Mouse (Mus musculus) cerebellum, adult 8-10 months (tissue): Measurements from ENCODE around the gene Pgk1.
"Not testable (repeated sequence)": the region's sequence is repeated elsewhere in the genome, so short reads cannot be mapped to it uniquely, and the experiment has no call there.

Experiments used
- DNase-seq: peaks from one replicate; pipeline ENCODE4 v3.0.0; 2022

Gene Pgk1

DNA sequence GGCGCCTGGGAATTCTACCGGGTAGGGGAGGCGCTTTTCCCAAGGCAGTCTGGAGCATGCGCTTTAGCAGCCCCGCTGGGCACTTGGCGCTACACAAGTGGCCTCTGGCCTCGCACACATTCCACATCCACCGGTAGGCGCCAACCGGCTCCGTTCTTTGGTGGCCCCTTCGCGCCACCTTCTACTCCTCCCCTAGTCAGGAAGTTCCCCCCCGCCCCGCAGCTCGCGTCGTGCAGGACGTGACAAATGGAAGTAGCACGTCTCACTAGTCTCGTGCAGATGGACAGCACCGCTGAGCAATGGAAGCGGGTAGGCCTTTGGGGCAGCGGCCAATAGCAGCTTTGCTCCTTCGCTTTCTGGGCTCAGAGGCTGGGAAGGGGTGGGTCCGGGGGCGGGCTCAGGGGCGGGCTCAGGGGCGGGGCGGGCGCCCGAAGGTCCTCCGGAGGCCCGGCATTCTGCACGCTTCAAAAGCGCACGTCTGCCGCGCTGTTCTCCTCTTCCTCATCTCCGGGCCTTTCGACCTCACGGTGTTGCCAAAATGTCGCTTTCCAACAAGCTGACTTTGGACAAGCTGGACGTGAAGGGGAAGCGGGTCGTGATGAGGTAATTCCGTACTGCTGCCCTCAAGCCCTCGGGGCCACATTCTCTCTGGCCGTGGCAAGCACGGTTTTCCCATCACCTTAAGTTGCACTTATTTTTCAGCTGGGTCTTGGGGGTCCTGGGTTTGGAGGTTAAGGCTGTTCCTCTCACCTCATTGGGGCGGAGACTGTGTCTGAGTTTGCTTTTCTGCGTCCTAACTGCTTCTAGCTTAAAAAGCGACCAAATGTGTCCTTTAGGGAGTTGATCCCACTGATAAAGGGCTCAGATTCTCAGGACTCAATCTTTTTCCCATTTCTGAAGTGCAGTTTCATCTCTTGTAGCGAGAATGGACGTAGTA, at the start of gene Pgk1:
Gene Pgk1 (plus strand): TSS at position 388 of the 937 bp plus-strand sequence.
- DNase-seq: peak; percentile 78

DNA sequence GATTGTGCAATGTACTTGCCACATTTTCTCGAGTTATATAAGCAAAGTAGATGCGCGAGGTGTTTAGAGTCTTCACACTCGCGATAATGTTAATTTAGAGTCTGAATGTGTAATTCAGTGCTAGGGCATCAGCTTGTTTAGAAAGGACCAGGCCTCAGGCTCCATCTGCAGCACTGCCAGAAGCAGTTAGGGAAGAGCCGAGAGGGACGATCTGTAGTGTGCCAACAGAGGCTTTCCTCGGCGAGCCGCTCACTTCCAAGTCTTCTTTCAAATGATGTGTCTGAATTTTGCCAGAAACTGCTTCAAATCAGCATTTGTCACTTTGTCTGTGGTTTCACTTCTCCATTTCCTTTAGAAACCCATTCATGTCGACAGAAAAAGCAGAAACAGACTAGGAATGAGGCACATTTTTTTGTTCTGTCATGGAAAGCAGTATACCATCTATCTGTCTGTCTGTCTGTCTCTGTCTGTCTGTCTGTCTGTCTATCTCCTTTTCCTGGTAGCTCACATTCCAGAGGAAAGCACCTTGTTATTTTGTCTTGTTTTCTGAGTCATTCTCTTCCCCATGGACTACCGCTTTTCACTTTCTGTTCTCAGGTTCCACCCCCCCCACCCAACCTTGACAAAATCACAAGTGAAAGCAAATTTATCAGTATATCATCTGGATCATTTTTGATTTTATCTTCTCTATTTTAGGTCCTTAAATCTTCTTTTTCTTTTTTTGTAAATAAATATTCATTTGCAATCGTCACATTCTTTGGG, 47.4 kb upstream of the Pgk1 start:
- no peak for DNase-seq

DNA sequence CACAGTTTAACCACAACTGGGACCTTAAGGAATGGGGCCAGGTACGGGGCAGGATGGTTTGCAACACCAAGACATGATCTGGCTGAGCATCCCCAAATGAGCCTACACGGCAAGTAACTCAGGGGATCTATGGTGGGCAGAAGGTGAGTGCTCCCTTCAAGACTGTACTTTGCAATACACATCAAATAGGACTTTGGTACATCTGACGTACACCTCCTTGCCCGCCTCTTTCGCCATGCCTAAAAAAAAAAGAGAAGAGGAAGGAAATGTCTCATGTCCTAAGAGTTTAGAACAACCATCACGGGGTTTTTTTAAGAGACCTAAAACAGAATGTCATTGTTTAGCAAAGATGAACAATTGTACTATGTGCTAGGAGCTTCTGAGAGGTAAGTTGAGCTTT, 44.0 kb upstream of the Pgk1 start, which contains the start of gene Tlr13:
Gene Tlr13 (plus strand): TSS at position 269 of the 400 bp plus-strand sequence.
- DNase-seq: no peak

DNA sequence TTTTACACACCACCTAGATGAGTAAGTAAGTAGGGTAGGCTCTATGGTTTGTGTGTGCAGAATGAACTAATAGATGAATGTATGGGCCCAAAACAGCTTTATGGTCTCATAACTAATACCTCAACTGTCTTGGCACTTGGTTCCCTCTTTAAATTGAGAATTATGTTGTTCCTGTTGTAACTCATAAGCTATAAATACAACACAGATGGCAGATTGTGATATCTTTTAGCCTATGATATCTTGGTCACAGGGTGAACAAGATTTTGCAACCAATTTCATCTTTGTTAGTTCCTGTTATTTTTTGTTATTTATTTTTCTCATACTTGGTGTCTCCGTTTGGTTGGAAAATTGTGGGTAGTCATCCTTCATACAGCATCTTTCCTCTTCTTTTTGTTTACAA, 38.7 kb upstream of the Pgk1 start:
- DNase-seq: no peak

DNA sequence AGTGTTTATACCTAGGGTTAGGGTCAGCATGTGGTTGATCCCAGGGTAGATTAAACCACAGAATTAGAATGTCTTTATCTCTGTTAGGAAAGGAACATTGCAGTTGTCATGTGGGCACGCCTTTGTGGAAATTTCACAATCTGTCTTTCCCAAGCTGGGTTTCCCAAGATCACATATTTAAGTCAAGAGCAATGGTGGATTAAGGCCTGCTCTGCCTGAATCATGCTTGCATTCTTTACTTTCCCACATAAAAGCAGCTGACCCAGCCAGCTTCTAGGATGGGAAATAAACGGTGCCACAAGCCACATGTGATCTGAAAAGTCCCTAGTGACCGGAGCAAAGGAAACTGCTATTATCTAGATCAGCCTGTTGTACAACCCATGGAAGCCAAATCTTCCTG, 37.4 kb upstream of the Pgk1 start:
- no peak for DNase-seq

DNA sequence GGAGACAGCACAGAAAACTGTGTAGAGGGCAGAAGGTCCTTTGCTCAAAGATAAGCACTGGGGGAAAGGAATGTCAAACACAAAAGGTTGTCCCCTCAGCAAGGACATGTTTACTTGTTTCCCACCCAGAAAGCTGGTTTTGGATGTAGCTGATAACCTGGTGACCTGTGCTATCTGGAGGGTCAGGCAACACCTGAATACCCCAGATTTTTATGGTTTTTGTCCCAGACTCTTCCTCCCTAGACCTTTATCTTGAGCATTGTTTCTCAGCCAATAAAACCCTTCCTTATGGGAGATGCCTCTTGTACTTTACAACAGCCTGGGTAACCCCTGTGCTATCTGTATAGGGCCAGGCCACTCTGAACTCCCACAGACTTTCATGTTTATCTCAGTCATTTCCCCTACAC, 32.7 kb upstream of the Pgk1 start:
- no peak for DNase-seq

DNA sequence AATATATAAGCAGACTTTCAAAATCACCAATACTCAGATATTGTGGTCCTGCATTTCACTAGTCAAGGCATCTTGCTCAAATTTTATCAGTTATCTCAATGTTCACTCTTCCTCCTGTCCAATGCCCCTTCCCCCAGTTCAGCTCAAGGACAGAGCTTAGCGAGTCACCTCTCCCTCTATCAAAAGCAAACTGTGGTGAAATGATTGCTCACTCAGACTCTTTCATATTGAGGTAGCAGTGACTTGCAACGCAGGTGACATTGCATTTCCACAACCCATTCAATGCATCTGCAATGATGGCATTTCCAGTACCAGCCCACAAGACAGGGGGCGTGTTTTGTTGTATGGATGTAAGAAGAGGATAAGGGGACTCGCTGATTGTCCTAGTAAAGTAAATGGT, 31.0 kb upstream of the Pgk1 start:
- no peak for DNase-seq

DNA sequence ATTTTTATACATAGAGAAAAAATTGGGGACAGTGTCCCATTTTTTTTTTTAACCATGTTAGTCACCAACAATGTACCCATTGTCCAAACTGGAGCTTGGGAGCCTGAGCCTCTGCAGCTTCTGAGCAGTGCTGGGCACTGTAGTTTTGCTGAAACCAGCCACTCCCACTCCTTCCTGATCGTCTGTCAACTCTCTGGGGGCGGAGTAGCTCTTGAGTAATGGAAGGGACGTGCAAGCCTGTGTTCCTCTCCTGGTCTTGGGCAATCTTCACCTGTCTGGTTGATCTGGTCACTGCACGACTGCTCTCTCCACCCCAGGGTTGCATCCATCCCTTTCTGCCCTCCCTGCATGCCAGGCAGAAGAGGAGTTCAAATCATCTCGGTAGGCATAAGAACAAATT, 22.9 kb upstream of the Pgk1 start:
- no peak for DNase-seq

DNA sequence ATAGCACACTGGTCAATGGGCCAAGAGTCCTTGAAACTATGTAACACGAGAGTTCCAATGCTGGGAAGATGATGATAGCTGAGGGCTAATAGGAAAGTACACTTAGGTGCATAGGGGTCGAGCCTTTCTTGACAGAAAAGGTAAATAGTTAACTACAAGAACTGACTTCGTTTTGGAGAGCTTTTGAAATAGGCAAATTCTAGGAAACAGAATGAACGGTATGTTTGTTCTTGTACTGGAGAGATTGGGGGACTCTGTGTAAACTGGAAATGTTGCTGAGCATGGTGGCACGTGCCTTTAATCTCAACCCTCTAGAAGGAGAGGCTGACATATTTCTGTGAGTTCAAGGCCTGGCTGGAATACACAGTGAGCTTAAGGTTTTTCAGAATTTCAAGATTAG, 22.3 kb upstream of the Pgk1 start:
- no peak for DNase-seq

DNA sequence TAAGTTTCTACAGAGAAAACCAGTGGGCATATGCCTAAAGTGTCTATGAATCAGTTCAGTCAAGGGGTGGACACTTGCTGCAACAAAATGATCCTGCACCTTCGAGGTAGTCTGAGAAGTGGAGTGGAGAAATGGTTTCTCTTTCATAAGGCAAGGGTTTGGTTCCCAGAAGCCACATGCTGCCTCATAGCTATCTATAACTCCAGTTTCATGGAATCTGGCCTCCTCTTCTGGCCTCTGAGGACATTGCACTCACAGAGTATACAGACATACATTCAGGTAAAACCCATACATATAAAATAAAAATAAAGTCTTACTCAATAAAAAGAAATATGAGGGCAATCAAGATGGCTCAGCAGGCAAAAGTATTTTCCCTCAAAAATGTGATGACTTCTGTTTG, 21.8 kb upstream of the Pgk1 start:
- no peak for DNase-seq

DNA sequence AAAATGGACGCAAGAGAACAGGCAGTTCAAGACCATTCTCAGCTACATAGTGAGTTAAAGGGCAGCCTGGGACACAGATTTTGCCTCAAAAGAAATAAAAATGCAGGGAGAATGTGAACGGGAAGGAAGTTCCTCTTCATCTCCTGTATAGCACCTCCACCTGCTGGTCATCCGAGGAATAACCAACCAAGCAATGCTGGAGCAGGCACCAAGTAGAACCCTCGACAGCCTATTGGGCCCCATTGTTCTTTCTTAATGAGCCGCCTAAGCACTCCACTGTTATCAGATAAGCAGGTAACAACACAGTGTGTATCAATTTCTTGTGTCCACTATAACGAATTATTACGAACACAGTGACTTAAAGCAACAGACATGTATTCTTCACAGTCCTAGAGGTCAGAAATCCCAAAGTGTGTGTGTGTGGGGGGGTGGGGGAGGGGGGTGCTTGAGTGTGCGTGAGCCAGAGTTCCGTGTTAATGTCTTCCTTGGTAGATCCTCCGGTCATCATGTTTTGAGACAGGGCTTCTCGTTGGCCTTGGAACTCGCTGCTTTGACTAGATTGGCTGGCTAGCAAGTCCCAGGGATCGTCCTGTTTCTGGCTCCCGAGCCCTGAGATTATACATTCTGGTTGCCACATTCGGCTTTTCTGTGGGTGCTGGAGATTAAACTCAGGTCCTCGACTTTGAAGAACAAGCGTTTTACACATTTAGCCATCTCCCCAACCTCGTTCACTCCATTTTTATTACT, 15.6 kb upstream of the Pgk1 start:
- DNase-seq: peak; percentile 58

DNA sequence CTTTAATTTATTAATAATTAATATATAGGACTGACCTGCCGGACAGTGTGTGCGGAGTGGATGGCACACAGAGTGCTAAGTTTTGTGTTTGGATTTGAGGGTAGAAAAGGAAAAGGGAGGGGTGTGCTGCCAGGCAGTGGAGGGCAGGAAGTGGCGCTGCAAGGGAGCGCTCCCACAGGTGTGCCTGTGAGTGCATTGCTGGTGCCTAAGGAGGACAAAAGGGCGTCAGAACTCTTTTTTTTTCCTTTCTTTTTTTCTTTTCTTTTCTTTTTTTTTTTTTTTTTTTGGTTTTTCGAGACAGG, 15.1 kb upstream of the Pgk1 start:
- no peak for DNase-seq

DNA sequence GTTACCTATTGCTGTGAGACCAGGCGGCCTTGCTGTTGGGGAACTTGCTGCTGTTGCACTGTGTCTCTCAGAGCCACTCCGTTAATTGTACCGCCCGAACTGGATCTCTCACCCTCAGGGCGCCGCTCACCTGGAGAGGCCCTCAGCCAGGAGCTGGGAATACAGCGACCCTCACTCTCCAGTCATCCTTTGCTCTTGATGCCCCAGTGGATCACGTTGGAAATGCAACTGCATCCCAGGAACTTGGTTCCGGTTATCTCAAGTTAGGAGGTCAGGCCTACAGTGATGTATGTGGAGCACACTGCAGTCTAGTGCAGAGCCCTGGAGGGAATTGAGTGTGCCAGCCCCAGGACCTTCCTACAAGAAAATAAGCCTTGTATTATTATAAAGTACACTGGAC, 10.6 kb upstream of the Pgk1 start:
- no peak for DNase-seq

DNA sequence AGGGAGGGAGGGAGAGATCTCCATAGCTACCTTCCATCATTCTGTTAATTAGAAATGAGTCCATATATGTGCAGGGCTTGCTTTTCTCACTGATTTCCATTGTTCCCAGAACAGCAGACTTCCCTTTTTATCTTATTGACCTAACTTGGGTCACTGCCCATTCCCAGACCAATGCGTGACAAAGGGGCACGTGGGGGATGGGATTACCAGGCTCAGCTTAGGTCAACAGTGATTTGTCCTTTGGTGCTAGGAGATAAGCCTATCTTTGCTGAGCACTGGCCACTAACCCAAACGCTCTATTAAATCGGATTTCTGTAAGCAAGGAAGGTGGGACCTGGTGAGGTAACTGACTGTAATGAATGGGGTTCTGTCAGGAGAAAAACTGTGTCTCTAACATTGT, 2.6 kb upstream of the Pgk1 start:
- no peak for DNase-seq

DNA sequence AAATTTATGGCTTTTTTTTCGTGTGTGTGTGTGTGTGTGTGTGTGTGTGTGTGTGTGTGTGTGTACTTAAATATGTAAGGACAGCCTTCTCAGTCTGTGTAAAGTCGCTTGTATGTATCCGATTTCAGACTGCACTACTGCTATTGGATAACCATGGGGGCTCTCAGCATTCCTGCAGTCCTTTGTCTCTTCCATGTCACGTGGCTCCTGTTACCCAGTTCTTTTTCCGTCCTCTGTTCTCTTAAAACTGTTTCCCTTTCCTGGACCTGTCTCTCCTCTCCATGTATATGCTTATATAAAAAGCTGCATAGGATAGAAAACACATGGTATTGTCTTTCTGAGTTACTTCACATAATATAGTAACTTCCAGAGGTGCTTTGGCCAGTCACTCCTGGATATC, 1.2 kb upstream of the Pgk1 start:
- no peak for DNase-seq

DNA sequence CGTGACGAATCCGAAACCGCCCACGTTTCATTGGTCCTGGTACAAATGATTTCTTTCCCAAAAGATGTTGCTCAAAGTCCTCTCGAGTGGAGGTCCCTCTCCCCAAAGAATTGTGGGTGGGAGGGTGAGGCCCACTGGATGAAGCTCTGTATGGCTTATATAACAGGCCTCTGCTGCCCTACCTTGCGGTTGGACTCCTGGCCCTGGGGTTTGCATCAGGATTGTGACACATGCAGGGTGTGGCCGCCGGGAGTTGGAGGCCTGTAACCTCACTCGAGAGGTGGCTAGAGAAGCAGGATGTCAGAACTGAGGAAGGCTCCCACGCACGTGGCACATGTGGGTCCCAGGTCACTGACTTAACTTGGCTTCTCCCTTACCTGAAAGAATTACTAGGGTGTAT, 837 bp downstream of the Pgk1 start:
- DNase-seq: peak; percentile 21

DNA sequence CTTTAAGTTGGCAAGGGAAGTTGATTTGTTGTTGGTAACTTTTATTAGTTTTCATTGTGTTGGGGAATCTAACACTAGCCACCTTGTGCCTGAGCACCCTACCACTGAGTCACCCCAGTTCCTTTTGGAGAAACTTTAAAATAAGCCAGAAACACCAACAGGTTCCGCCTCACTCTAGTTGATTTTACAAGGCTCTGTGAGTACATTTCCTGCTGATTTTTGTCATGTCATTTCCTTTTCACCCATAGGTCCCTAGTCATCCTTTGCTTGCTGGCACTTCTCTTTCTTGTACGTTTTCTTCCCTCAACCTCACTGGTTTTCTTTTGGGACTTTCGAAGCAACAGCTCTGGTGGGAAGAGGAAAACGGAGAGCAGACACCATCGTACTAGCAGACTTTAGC, 2.5 kb downstream of the Pgk1 start:
- DNase-seq: no peak

DNA sequence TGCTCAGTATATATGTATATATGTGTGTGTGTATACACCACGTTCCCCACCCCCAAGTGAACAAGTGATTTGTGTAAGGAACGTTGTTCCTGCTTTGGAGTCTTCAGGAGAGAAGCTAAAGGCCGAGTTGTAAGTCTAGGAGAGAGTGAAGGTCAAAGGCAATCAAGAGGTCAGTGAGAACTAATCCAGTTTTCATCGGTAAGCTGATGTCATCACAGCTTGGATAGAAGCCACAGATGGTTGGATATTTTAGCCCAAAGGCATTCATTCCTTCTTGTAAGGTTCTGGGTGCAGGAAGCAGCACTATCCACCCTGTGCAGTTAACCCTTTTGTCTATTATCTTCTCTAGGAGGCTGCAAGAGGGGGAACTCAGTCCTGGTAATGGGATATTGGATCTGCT, 3.2 kb downstream of the Pgk1 start:
- no peak for DNase-seq

DNA sequence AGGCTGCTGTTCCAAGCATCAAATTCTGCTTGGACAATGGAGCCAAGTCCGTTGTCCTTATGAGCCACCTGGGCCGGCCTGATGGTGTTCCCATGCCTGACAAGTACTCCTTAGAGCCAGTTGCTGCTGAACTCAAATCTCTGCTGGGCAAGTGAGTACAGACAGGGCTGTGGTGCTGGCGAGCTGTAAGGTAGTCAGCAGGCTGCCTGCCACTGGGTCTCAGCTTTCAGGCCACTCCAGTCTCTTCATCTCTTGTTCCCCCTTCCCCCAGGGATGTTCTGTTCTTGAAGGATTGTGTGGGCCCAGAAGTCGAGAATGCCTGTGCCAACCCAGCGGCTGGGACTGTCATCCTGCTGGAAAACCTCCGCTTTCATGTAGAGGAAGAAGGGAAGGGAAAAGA, 7.5 kb downstream of the Pgk1 start:
- not testable (repeated sequence) for DNase-seq

DNA sequence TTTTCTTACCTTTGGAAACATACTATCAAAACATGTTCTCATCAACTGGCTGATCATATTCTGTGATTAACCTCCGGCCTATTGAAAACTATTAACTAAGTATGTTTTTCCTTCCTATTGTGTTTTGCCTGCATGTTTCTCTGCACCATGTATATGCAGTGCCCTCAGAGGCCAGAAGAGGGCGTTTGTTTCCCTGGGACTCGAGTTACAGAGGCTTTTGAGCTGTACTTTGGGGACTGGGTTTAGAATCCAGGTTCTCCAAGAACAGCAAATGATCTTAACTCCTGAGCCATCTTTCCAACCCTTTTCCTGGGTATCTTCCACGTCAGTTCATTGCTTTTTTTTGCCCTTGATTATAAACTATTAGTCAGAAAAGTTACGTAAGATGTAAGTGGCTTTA, 10.4 kb downstream of the Pgk1 start:
- no peak for DNase-seq

DNA sequence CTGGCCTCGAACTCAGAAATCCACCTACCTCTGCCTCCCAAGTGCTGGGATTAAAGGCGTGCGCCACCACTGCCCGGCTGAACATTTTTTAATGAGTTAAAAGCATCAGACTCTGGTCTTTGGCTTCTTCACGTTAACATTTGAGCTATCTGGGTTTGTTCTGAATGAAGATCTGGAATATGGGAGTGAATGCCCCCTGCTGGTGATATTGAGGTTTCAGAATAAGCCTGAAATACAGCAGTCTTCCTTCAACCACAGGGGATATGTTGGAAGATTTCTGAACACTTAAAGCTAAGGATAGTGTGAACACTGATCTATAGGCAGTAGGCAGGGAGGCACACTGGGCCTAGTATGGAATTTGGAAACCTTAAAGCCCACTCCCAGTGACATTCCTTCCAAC, 12.0 kb downstream of the Pgk1 start:
- no peak for DNase-seq

DNA sequence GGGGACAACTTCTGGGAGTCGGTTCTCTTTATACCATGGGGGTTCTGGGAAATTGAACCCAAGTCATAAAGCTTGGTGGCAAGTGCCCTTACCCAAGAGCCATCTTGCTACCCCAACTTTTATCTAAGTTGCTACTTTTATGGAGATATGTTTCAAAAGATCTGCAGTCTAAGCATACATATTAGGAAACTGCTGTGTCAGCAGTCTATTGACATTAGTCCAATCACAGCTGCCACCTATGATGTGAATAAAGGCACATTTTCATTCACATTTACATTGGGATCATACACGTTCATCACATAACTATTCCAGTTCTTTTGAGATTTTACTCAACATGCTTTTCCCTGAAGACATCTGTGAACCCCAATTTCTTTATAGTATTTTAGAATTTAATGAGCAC, 22.2 kb downstream of the Pgk1 start:
- DNase-seq: no peak

DNA sequence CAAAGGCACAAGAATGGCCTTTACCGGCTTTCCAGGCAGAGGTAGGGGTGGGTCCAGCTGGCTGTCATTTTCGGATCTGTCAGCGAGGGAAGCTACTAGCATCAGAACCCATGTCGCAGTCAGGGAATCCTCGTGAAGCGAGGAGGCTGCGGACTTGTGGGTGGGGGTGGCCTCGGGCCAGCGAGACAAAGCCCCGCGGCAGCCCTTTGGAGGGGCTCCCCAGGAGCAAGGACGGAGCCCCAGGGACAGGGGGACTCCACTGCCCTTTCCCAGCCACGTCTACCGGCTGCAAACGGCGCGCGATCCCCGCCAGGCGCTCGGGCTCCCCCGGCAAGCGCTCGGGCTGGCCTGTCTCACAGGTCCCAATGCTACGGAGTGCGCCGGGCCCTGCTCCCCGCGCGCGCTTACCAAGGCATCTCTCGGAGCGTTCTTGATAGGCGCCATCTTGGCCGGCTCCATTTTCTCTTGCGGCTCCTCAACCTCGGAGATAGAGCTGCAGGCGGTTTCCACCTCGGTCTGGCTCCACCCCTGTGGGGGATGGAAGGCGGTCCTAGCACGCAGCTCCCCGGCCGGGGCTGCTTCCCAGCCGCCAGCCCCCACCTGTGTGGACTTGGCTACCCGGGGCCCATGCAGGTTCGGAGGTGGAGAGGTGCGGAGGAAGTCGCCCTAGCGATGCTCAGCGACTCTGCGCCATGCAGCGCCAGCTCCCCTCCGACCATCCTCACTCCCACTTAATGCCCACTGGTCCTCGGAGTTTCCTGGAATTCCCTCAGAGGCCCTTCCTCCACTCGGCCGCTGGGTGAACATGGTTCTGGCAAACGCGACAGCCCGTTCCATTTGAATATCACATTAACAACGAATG, 32.5 kb downstream of the Pgk1 start:
- peak; percentile 76 for DNase-seq
